In genomic region chrX:38455474-38455873, GRCm38 (mm10) we compare ENCODE assay signal across 8 mouse cellular contexts. TPM values are rescaled to one million over a fixed set of nuclear protein-coding genes. Genes with fewer than 3 reads are reported as not detected.
DNase-seq lines count a peak whose midpoint lies in the region; ATAC-seq and TF ChIP-seq lines count a peak whose summit lies in the region.

No protein-coding gene starts in this region.

- H3K4me3 ChIP-seq in lung, embryonic 14.5 days (ENCODE audit: low read depth, low read length), result peak overlapping the region; percentile 54
- peak overlapping the region; percentile 55 for H3K4me3 ChIP-seq in embryonic facial prominence, embryonic 15.5 days (replicated peaks)
- peak overlapping the region; percentile 60 for H3K4me3 ChIP-seq in limb, embryonic 12.5 days (replicated peaks)
- peak overlapping the region; percentile 54 for H3K4me3 ChIP-seq in neural tube, embryonic 15.5 days (replicated peaks)

- no peaks in the 10 kb centered on the region for H3K9me3 ChIP-seq in lung, embryonic 14.5 days (ENCODE audit: low read depth, low read length)
- no peaks in the 10 kb centered on the region for H3K9me3 ChIP-seq in embryonic facial prominence, embryonic 15.5 days (replicated peaks)
- no peaks in the 10 kb centered on the region for H3K9me3 ChIP-seq in limb, embryonic 12.5 days
- H3K9me3 ChIP-seq in neural tube, embryonic 15.5 days (replicated peaks), result no peaks in the 10 kb centered on the region

- H3K27me3 ChIP-seq in lung, embryonic 14.5 days (ENCODE audit: insufficient read depth, low read length), result no peaks in the 10 kb centered on the region
- H3K27me3 ChIP-seq in embryonic facial prominence, embryonic 15.5 days, result no peaks in the 10 kb centered on the region
- no peaks in the 10 kb centered on the region for H3K27me3 ChIP-seq in limb, embryonic 12.5 days
- H3K27me3 ChIP-seq in neural tube, embryonic 15.5 days (replicated peaks), result no peaks in the 10 kb centered on the region

- H3K4me2 ChIP-seq in lung, embryonic 14.5 days, result peak overlapping the region; percentile 61
- H3K4me2 ChIP-seq in embryonic facial prominence, embryonic 15.5 days (replicated peaks), result peak overlapping the region; percentile 40
- H3K4me2 ChIP-seq in limb, embryonic 12.5 days, result peak overlapping the region; percentile 59
- H3K4me2 ChIP-seq in neural tube, embryonic 15.5 days, result peak overlapping the region; percentile 59

- 8% methylated on average over 7 of the region's 7 CpGs for WGBS in lung, embryonic 14.5 days
- 15% methylated on average over 7 of the region's 7 CpGs for WGBS in embryonic facial prominence, embryonic 15.5 days
- WGBS in limb, embryonic 12.5 days, result 21% methylated on average over 7 of the region's 7 CpGs
- WGBS in neural tube, embryonic 15.5 days, result 33% methylated on average over 7 of the region's 7 CpGs

- H3K36me3 ChIP-seq in lung, embryonic 14.5 days (ENCODE audit: insufficient read depth), result peaks cover 13% of the 10 kb centered on the region; the same call in 1 of the 2 replicates
- 0 out of 2 replicates have a peak, but pooled peaks cover 3% of the 10 kb centered on the region for H3K36me3 ChIP-seq in embryonic facial prominence, embryonic 15.5 days
- peaks cover 15% of the 10 kb centered on the region for H3K36me3 ChIP-seq in limb, embryonic 12.5 days
- H3K36me3 ChIP-seq in neural tube, embryonic 15.5 days, result 0 out of 2 replicates have a peak, but pooled peaks cover under 1% of the 10 kb centered on the region

- H3K9ac ChIP-seq in lung, embryonic 14.5 days, result peak overlapping the region; percentile 69
- H3K9ac ChIP-seq in embryonic facial prominence, embryonic 15.5 days, result peak overlapping the region; percentile 47; the same call in 1 of the 2 replicates
- H3K9ac ChIP-seq in limb, embryonic 12.5 days (replicated peaks), result peak overlapping the region; percentile 74
- peak overlapping the region; percentile 55 for H3K9ac ChIP-seq in neural tube, embryonic 15.5 days (replicated peaks)

- ATAC-seq in lung, embryonic 14.5 days (ENCODE audit: insufficient read depth), result peak; percentile 37; the same call in 1 of the 2 replicates
- ATAC-seq in embryonic facial prominence, embryonic 15.5 days (ENCODE audit: insufficient number of reproducible peaks, low FRiP score, low TSS enrichment, low read depth), result no peak
- ATAC-seq in limb, embryonic 12.5 days (ENCODE audit: insufficient number of reproducible peaks, insufficient read depth, low FRiP score, low TSS enrichment, low read depth), result no peak
- peak; percentile 2; the same call in 1 of the 2 replicates for ATAC-seq in neural tube, embryonic 15.5 days (ENCODE audit: low FRiP score)
- ATAC-seq in activated CD4-positive, CD25-positive, alpha-beta regulatory T cell, adult 4 months, result no peak

- DNase-seq in lung, embryonic 14.5 days, result no peak
- no peak for DNase-seq in lung, postnatal 10 days
- DNase-seq in adrenal gland, postnatal 10 days, result no peak
- DNase-seq in left cerebral cortex, adult 9 months (ENCODE audit: low spot score in 2 of 2), result no peak

- no peaks in the 10 kb centered on the region for H3K4me1 ChIP-seq in lung, embryonic 14.5 days (ENCODE audit: insufficient read depth)
- H3K4me1 ChIP-seq in embryonic facial prominence, embryonic 15.5 days, result 0 out of 2 replicates have a peak, but pooled peaks cover 3% of the 10 kb centered on the region
- H3K4me1 ChIP-seq in limb, embryonic 12.5 days (replicated peaks), result no peaks in the 10 kb centered on the region
- H3K4me1 ChIP-seq in neural tube, embryonic 15.5 days, result 0 out of 2 replicates have a peak, but pooled peaks cover 4% of the 10 kb centered on the region

- peak overlapping the region; percentile 82 for H3K27ac ChIP-seq in lung, embryonic 14.5 days (ENCODE audit: low read depth)
- H3K27ac ChIP-seq in embryonic facial prominence, embryonic 15.5 days (replicated peaks), result peak overlapping the region; percentile 79
- peak overlapping the region; percentile 78 for H3K27ac ChIP-seq in limb, embryonic 12.5 days
- peak overlapping the region; percentile 52; the same call in 1 of the 2 replicates for H3K27ac ChIP-seq in neural tube, embryonic 15.5 days (replicated peaks)

- TF ChIP-seq CTCF in lung, embryonic 14.5 days (IDR thresholded peaks at IDR 0.05; ENCODE audit: low read depth), result no peak

RNA-seq across cellular contexts. Expression of gene Lamp2, which starts 0.8 kb away (rescaled TPM):
- polyA plus RNA-seq in lung, embryonic 14.5 days (2014; fragmentation: Nextera tagmentation; extraction: Ambion mirVana), result 143 and 157 TPM in 2 replicates
- polyA plus RNA-seq in embryonic facial prominence, embryonic 15.5 days (2015; fragmentation: Nextera tagmentation; extraction: Ambion mirVana), result 141 and 156 TPM in 2 replicates
- polyA plus RNA-seq in limb, embryonic 12.5 days (2016; fragmentation: Nextera tagmentation; extraction: Ambion mirVana), result 82.9 and 83.6 TPM in 2 replicates
- 58.6 and 101 TPM in 2 replicates for polyA plus RNA-seq in neural tube, embryonic 15.5 days (2015; fragmentation: Nextera tagmentation; extraction: Ambion mirVana)
- total RNA-seq in adrenal gland, postnatal 10 days (2021), result 100 to 1,000 TPM; 166 to 197 TPM
- 10 to 100 TPM; 74.5 to 77.5 TPM for polyA plus RNA-seq in activated CD4-positive, CD25-positive, alpha-beta regulatory T cell, adult 4 months (2017; shearing (Covaris generic))

Comparison
In these comparisons a context has a peak if more than half of its experiments do, and no peak if none do; other contexts are left out.
1. ATAC-seq: peak in lung, embryonic 14.5 days (single experiment) and neural tube, embryonic 15.5 days (single experiment); none in embryonic facial prominence, embryonic 15.5 days (single experiment), limb, embryonic 12.5 days (single experiment) and activated CD4-positive, CD25-positive, alpha-beta regulatory T cell, adult 4 months (single experiment).
2. Peak in every context shown above with its lines, with median percentiles within 50 percentile points of each other: H3K27ac ChIP-seq, H3K4me2 ChIP-seq, H3K4me3 ChIP-seq and H3K9ac ChIP-seq.